Mouse (Mus musculus): Measurements from ENCODE around the gene Acp5.
A peak's percentile ranks its signal among the peaks of the same experiment; 100 is the strongest.

Acp5 gene

GRCm38 (mm10) chr9:22092746-22093145, 42.8 kb downstream of the Acp5 start:
- no peak for DNase-seq

- DNase-seq: no peak
Observed at GRCm38 (mm10) chr9:22089986-22090385, 45.5 kb downstream of the Acp5 start.

- DNase-seq: no peak
Observed at GRCm38 (mm10) chr9:22089281-22089680, 46.2 kb downstream of the Acp5 start.

- no peak for DNase-seq
Observed at GRCm38 (mm10) chr9:22087034-22087618, 48.4 kb downstream of the Acp5 start.

GRCm38 (mm10) chr9:22086012-22086411, 49.5 kb downstream of the Acp5 start:
- DNase-seq: no peak

- peak; percentile 93 to 98 for DNase-seq
Observed at GRCm38 (mm10) chr9:22085022-22085834, 50.3 kb downstream of the Acp5 start, which contains the start of gene Ecsit. Ecsit (minus strand) TSS chr9:22085438.

- DNase-seq: no peak
Observed at GRCm38 (mm10) chr9:22084667-22085021, 50.9 kb downstream of the Acp5 start.

Measured in kidney, postnatal 36 days (tissue).